Mouse (Mus musculus) hindbrain, embryonic 12.5 days (tissue): Measurements from ENCODE around the gene Rhbdd2. TPM values are rescaled to one million over a fixed set of nuclear protein-coding genes. Genes with fewer than 3 reads are reported as not detected.
A peak's percentile ranks its signal among the peaks of the same experiment; 100 is the strongest.

Experiments
- ATAC-seq: fragments of 200-750 bp; cut with Nextera tagmentation; 2 replicates; pipeline ENCODE4 v1.8.0; 2017; ENCODE audit warnings: moderate TSS enrichment; ENCODE audit not compliant: low FRiP score
- H3K27ac ChIP-seq: fragments of 300-500 bp; sonication (generic); 2 replicates; pipeline ENCODE4 v1.5.1; 2016; ENCODE audit warnings: mild to moderate bottlenecking
- H3K27me3 ChIP-seq: fragments of 300-500 bp; sonication (generic); 2 replicates; pipeline ENCODE4 v1.6.1; 2016; ENCODE audit warnings: mild to moderate bottlenecking
- H3K36me3 ChIP-seq: fragments of 300-500 bp; sonication (generic); 2 replicates; pipeline ENCODE4 v1.6.1; 2016; ENCODE audit warnings: mild to moderate bottlenecking
- H3K4me1 ChIP-seq: fragments of 300-500 bp; sonication (generic); 2 replicates; pipeline ENCODE4 v1.6.1; 2016
- H3K4me2 ChIP-seq: fragments of 300-500 bp; sonication (generic); replicated peaks from 2 replicates; pipeline ENCODE4 v1.6.1; 2016; ENCODE audit warnings: mild to moderate bottlenecking
- H3K4me3 ChIP-seq: fragments of 300-500 bp; sonication (generic); 2 replicates; pipeline ENCODE4 v1.5.1; 2016; ENCODE audit warnings: mild to moderate bottlenecking
- H3K9ac ChIP-seq: fragments of 300-500 bp; sonication (generic); 2 replicates; pipeline ENCODE4 v1.6.1; 2016; ENCODE audit warnings: mild to moderate bottlenecking, moderate library complexity
- H3K9me3 ChIP-seq: fragments of 300-500 bp; sonication (generic); replicated peaks from 2 replicates; pipeline ENCODE4 v1.6.1; 2016; ENCODE audit warnings: mild to moderate bottlenecking
- WGBS: fragments of 180-500 bp; shearing (Covaris S2); methylation state at CpG from one replicate; pipeline ENCODE4 v1.1.7; 2016; 5-methylcytosine and 5-hydroxymethylcytosine counted together
- polyA plus RNA-seq: library from polyadenylated mRNA; unstranded; fragments of >200 nt; fragmentation: Nextera tagmentation; extraction: Ambion mirVana; gene quantifications from 2 replicates; pipeline ENCODE4 v1.2.1, GENCODE M21; 2016

Gene Rhbdd2
- polyA plus RNA-seq, 1 experiment from 2014 or later = 70.0 TPM

GRCm38 (mm10) chr5:135670881-135671280 lies 38.5 kb downstream of the Rhbdd2 start:
- no peak overlapping the region for H3K27ac ChIP-seq

GRCm38 (mm10) chr5:135672509-135672908 lies 40.1 kb downstream of the Rhbdd2 start:
- Histone ChIP-seq H3K4me3 (no peak overlapping the region), H3K4me2 (no peak overlapping the region), H3K4me1 (peaks cover 37% of the 10 kb centered on the region), H3K27me3 (no peaks in the 10 kb centered on the region), H3K9ac (no peak overlapping the region), H3K27ac (peak overlapping the region; percentile 40; the same call in 1 of the 2 replicates), H3K9me3 (no peaks in the 10 kb centered on the region), H3K36me3 (no peaks in the 10 kb centered on the region)
- ATAC-seq = no peak
- 73% methylated on average over 4 of the region's 4 CpGs for WGBS

More at GRCm38 (mm10) chr5:135670881-135671280, 38.5 kb downstream of the Rhbdd2 start:
- ATAC-seq = no peak
- Histone ChIP-seq H3K4me3 (no peak overlapping the region), H3K4me2 (no peak overlapping the region), H3K4me1 (peaks cover 34% of the 10 kb centered on the region), H3K9me3 (no peaks in the 10 kb centered on the region), H3K9ac (no peak overlapping the region), H3K36me3 (no peaks in the 10 kb centered on the region), H3K27me3 (no peaks in the 10 kb centered on the region)
- WGBS = 67% methylated on average over 2 of the region's 2 CpGs

GRCm38 (mm10) chr5:135672980-135673379 lies 40.6 kb downstream of the Rhbdd2 start:
- Histone ChIP-seq H3K4me2 (no peak overlapping the region), H3K27ac (peak overlapping the region; percentile 40; the same call in 1 of the 2 replicates), H3K4me1 (peaks cover 37% of the 10 kb centered on the region), H3K27me3 (no peaks in the 10 kb centered on the region), H3K36me3 (no peaks in the 10 kb centered on the region), H3K9ac (no peak overlapping the region), H3K4me3 (no peak overlapping the region), H3K9me3 (no peaks in the 10 kb centered on the region)
- 45% methylated on average over 5 of the region's 5 CpGs for WGBS
- ATAC-seq = no peak

DNA sequence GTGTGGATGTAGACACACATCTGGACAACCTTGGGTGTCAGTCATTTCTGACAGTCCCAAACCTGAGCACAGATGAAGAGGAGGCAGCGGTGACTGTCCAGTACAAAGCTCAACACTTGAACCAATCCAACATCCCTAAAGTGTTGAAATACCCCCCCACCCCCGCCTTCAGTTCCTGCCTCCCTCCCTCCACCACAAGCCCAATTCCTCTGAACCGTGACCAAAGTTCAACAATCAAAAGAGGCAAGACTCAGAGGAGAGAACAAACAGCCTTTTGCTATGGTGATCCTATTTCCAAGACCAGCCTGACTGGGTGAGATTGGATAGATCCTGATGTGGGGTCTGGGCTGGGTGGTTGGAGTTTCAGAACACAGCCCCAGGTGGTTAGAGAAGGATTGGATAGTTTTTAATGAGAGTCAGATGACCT lies 41.9 kb downstream of the Rhbdd2 start:
- no peaks in the 10 kb centered on the region for H3K9me3 ChIP-seq
- H3K27ac ChIP-seq = peak overlapping the region; percentile 84
- 5% methylated on average over 3 of the region's 3 CpGs for WGBS
- H3K4me3 ChIP-seq = no peak overlapping the region
- H3K27me3 ChIP-seq = no peaks in the 10 kb centered on the region
- H3K4me1 ChIP-seq = peaks cover 37% of the 10 kb centered on the region
- peak overlapping the region; percentile 38 for H3K4me2 ChIP-seq
- H3K36me3 ChIP-seq = no peaks in the 10 kb centered on the region
- H3K9ac ChIP-seq = no peak overlapping the region
- peak; percentile 74 for ATAC-seq

GRCm38 (mm10) chr5:135674821-135675220 lies 42.4 kb downstream of the Rhbdd2 start:
- H3K4me1 ChIP-seq = peaks cover 37% of the 10 kb centered on the region
- no peaks in the 10 kb centered on the region for H3K36me3 ChIP-seq
- H3K27me3 ChIP-seq = no peaks in the 10 kb centered on the region
- no peaks in the 10 kb centered on the region for H3K9me3 ChIP-seq
- H3K4me3 ChIP-seq = 0 out of 2 replicates have a peak overlapping the region, but pooled peaks have one; percentile 10
- peak overlapping the region; percentile 38 for H3K4me2 ChIP-seq
- WGBS = 0% methylated on average over 11 of the region's 11 CpGs
- H3K27ac ChIP-seq = peak overlapping the region; percentile 84
- ATAC-seq = peak; percentile 87
- H3K9ac ChIP-seq = 0 out of 2 replicates have a peak overlapping the region, but pooled peaks have one; percentile 24

DNA sequence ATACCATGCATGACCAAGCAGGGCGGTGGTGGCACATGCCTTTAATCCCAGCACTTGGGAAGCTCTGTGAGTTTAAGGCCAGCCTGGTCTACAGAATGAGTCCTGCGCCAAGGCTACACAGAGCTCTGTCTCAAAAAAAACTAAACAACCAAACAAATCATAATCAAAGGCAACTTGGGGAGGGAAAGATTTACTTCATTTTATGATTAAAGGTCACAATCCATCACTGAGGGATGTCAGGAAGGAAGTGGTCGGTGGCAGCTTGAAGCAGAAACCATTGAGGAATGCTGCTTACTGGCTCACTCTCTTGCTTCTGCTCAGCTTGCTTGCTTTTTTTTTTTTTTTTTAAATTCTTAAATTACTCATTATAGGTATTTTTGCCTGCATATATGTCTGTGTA lies 44.3 kb downstream of the Rhbdd2 start:
- H3K4me3 ChIP-seq = no peak overlapping the region
- no peak overlapping the region for H3K4me2 ChIP-seq
- 82% methylated on average over 3 of the region's 3 CpGs for WGBS
- H3K4me1 ChIP-seq = peaks cover 37% of the 10 kb centered on the region
- H3K36me3 ChIP-seq = no peaks in the 10 kb centered on the region
- no peaks in the 10 kb centered on the region for H3K27me3 ChIP-seq
- no peak for ATAC-seq
- no peaks in the 10 kb centered on the region for H3K9me3 ChIP-seq
- H3K27ac ChIP-seq = no peak overlapping the region
- H3K9ac ChIP-seq = no peak overlapping the region

GRCm38 (mm10) chr5:135677251-135677650 lies 44.8 kb downstream of the Rhbdd2 start:
- WGBS = 83% methylated on average over 2 of the region's 2 CpGs
- no peaks in the 10 kb centered on the region for H3K9me3 ChIP-seq
- no peak for ATAC-seq

GRCm38 (mm10) chr5:135678481-135678880 lies 46.1 kb downstream of the Rhbdd2 start:
- Histone ChIP-seq H3K4me1 (peaks cover 27% of the 10 kb centered on the region), H3K4me3 (no peak overlapping the region), H3K36me3 (no peaks in the 10 kb centered on the region), H3K4me2 (no peak overlapping the region), H3K27me3 (no peaks in the 10 kb centered on the region), H3K9me3 (no peaks in the 10 kb centered on the region), H3K27ac (no peak overlapping the region), H3K9ac (no peak overlapping the region)
- no peak for ATAC-seq
- 97% methylated on average over 6 of the region's 6 CpGs for WGBS

More at GRCm38 (mm10) chr5:135677251-135677650, 44.8 kb downstream of the Rhbdd2 start:
- Histone ChIP-seq H3K4me3 (no peak overlapping the region), H3K4me2 (no peak overlapping the region), H3K27ac (no peak overlapping the region), H3K36me3 (no peaks in the 10 kb centered on the region), H3K9ac (no peak overlapping the region), H3K4me1 (peaks cover 37% of the 10 kb centered on the region), H3K27me3 (no peaks in the 10 kb centered on the region)

GRCm38 (mm10) chr5:135680967-135681545 lies 48.6 kb downstream of the Rhbdd2 start:
- whole genome bisulfite sequencing = 83% methylated on average over 6 of the region's 6 CpGs
- H3K9ac ChIP-seq = no peak overlapping the region
- ATAC-seq = no peak
- H3K4me2 ChIP-seq = no peak overlapping the region
- no peaks in the 10 kb centered on the region for H3K9me3 ChIP-seq
- no peak overlapping the region for H3K4me3 ChIP-seq
- no peaks in the 10 kb centered on the region for H3K27me3 ChIP-seq
- H3K36me3 ChIP-seq = no peaks in the 10 kb centered on the region
- H3K27ac ChIP-seq = no peak overlapping the region
- peaks cover 1% of the 10 kb centered on the region for H3K4me1 ChIP-seq

DNA sequence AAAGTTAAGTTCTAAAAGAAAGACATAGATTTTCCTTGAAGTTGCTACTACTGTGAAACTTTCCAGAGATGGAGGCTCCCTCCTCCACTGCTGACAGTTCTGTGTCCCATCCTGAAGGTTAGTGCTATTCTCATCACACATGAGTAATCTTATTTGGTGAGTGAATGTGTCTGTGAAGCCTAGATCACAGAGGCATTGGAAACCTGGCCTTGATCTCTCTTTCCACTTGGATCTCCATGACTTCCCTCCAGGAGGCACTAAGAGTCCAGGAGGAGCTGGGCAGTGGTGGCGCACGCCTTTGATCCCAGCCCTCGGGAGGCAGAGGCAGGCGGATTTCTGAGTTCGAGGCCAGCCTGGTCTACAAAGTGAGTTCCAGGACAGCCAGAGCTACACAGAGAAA lies 49.6 kb downstream of the Rhbdd2 start:
- Histone ChIP-seq H3K4me1 (no peaks in the 10 kb centered on the region), H3K4me2 (no peak overlapping the region), H3K36me3 (no peaks in the 10 kb centered on the region), H3K9ac (no peak overlapping the region), H3K9me3 (no peaks in the 10 kb centered on the region), H3K27ac (no peak overlapping the region), H3K4me3 (no peak overlapping the region), H3K27me3 (no peaks in the 10 kb centered on the region)
- 95% methylated on average over 5 of the region's 5 CpGs for WGBS
- ATAC-seq = no peak

DNA sequence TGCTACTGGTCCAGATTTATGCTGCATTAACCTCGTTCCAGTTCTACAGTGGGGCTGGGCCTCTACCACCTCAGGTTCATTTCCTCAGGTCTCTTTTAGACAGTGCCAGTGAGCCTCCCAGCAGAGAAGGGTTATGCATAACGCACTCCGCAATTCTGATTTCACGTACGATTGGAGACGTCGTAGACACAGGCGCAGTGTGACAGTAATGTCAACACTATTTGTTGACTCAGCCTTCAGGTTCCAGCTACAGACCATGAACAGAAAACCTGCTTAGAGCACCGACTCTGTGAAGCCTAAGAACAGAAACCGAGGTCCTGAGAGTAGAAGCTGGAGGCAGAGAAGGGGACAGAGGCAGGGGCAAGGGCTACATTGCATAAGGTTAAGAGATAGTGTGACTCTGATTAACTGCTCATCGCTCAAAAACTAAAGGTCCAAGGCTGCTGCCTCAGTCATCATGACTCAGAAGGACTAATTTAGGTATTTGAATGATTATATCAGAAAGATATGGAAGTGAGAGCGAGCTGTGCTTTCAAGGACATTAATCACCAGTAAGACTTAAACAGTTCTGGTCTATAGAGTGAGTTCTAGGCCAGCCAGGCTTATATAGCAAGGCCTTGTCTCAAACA lies 50.6 kb downstream of the Rhbdd2 start:
- Histone ChIP-seq H3K27me3 (no peaks in the 10 kb centered on the region), H3K4me2 (no peak overlapping the region), H3K4me1 (0 out of 2 replicates have a peak, but pooled peaks cover 2% of the 10 kb centered on the region), H3K9ac (no peak overlapping the region), H3K9me3 (no peaks in the 10 kb centered on the region), H3K36me3 (no peaks in the 10 kb centered on the region), H3K4me3 (no peak overlapping the region), H3K27ac (no peak overlapping the region)
- WGBS = 88% methylated on average over 12 of the region's 12 CpGs
- no peak for ATAC-seq

DNA sequence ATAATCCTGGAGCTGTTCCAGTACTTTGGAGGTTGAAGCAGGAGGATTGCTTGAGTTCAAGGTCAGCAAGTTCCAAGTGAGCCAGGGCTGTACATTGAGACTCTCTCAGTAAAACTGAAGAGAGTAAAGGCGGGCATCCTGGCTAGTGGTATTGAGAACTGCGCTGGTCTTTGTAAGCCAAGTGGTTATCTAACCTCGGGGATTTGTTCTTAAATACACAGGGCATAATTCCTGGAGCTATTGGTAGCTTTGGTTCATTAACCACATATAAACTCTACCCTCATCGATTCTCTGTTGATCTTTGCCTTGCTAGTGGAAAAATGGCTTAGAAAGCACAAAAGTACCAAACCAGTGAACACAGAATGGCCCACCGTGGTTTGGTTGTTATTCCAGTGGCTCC lies 58.0 kb downstream of the Rhbdd2 start:
- no peaks in the 10 kb centered on the region for H3K27me3 ChIP-seq
- no peaks in the 10 kb centered on the region for H3K9me3 ChIP-seq
- H3K4me1 ChIP-seq = peaks cover 21% of the 10 kb centered on the region
- 89% methylated on average over 5 of the region's 5 CpGs for WGBS
- H3K4me3 ChIP-seq = peak overlapping the region; percentile 77
- no peak for ATAC-seq
- H3K9ac ChIP-seq = peak overlapping the region; percentile 85; the same call in 1 of the 2 replicates
- H3K4me2 ChIP-seq = peak overlapping the region; percentile 97
- H3K36me3 ChIP-seq = 0 out of 2 replicates have a peak, but pooled peaks cover 4% of the 10 kb centered on the region
- no peak overlapping the region for H3K27ac ChIP-seq

GRCm38 (mm10) chr5:135691266-135691665 lies 58.8 kb downstream of the Rhbdd2 start:
- Histone ChIP-seq H3K9me3 (no peaks in the 10 kb centered on the region), H3K4me1 (peaks cover 24% of the 10 kb centered on the region), H3K27me3 (no peaks in the 10 kb centered on the region), H3K4me3 (no peak overlapping the region), H3K9ac (no peak overlapping the region), H3K36me3 (0 out of 2 replicates have a peak, but pooled peaks cover 4% of the 10 kb centered on the region), H3K27ac (no peak overlapping the region), H3K4me2 (no peak overlapping the region)
- no peak for ATAC-seq
- 91% methylated on average over 4 of the region's 4 CpGs for WGBS
